Mouse (Mus musculus): Measurements from ENCODE around the gene Cacna1c.

Gene Cacna1c

GRCm38 (mm10) chr6:118653331-118653730 lies 542.9 kb downstream of the Cacna1c start:
- DNase-seq (ENCODE audit: low spot score) = no peak

DNA sequence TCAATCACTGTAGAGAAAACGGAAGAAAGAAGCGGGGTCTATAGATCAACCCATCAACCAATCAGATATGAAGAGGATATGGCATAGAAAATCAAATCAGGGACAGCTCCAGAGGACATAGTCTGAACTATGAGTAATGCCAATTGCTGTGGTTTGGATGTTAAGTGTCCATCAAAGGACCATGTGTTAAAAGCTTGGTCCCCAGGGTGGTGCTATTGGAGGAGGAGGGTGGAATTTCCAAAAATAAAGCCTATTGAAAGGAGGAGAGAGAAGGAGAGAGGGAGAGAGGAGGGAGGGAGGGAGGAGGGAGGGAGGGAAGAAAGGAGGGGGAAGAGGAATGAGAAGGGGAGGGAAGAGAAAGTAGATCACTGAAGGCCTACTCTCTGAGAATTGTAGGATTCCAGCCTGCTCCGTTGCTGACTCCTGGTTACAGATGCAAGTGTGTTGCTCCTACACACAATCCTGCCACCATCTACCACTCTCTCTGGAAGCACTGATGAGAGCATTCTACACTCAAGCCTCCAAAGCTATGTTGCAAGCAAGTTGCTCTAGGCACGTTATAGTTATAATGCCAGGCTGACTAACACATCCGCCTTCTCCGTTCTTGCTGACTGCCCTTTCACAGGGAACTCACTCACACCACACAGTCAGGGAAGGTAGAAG lies 547.0 kb downstream of the Cacna1c start:
- no peak for DNase-seq (ENCODE audit: low spot score)

DNA sequence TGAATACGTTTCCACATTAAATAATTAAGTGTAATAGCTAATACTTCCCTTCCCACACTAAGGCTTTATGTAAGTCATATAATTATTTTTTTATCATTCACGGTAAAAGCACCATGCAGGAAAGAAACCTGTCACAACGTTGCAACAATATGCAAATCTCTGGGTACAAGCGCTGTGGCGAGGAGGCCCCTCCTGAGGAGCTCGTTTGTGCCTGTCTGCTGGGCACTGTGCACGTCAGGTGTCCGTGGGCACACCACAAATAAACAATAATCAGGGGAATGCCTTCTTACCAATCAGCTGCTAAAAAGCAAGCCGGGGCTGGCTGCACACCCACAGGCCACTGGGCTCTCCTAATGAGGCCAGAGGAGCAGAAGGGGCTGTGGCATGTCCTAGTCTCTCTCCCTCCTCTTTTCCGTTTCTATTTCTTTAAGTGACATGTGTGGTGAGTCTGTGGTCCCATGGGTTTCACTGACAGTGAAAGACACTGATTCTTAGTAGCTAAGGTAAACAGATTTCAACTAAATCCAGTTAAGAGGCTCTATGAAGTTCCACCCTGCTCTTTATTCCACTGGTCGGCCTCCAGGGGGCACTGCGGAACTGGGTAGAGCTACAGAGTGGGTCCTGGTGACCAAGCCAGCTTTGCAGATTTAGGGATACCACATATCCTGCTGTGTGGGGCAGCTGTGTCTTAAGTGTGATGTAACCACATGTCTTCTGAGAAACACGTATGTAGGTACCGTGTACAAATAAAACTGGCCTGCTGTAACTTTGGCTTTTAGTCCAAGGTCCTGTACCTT lies 549.8 kb downstream of the Cacna1c start:
- peak; percentile 37 for DNase-seq (ENCODE audit: low spot score)

DNA sequence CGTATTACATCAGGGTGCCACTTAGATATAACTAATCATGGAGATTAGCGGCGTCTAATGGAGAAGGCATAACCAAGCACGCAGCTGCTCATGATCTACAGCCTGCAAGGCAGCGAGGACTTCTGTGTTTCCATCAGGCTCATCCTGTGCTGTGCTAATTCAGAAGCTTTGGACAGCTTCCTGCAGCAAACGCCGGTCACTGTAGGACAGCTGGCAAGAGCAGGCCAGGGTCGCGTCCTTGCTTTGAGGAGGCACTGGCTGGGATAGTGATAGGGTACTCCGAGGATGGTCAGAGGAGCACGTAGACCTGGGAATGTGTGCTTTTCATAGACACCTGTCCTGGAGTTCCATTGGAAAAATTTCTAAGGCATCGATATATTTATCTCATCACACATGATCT lies 551.4 kb downstream of the Cacna1c start:
- DNase-seq (ENCODE audit: low spot score) = no peak

GRCm38 (mm10) chr6:118643541-118643940 lies 552.7 kb downstream of the Cacna1c start:
- DNase-seq (ENCODE audit: low spot score) = no peak

- DNase-seq (ENCODE audit: low spot score) = no peak
These were observed 554.4 kb downstream of the Cacna1c start for GRCm38 (mm10) chr6:118641671-118642325.

GRCm38 (mm10) chr6:118639816-118640215 lies 556.4 kb downstream of the Cacna1c start:
- no peak for DNase-seq (ENCODE audit: low spot score)

DNA sequence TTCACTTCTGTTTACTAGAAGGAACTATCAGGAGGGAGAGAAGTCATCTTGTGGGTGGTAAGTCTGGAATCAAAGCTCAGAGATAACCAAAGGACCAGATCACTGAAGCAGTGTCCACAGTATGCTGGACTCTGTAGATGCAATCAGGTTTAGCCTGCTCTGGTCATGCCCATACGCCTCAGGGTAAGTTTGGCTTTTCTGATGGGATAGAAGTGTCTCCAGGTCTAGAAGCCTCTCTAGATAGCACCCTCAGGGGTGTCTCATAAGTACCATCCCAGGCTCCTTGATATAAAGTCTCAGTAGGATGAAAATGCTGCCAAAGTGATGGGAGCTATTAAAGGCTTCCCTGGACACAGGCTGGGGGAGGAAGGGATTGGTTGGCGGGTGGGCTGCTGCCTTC lies 557.3 kb downstream of the Cacna1c start:
- DNase-seq (ENCODE audit: low spot score) = no peak

GRCm38 (mm10) chr6:118632491-118632890 lies 563.7 kb downstream of the Cacna1c start:
- no peak for DNase-seq (ENCODE audit: low spot score)

DNA sequence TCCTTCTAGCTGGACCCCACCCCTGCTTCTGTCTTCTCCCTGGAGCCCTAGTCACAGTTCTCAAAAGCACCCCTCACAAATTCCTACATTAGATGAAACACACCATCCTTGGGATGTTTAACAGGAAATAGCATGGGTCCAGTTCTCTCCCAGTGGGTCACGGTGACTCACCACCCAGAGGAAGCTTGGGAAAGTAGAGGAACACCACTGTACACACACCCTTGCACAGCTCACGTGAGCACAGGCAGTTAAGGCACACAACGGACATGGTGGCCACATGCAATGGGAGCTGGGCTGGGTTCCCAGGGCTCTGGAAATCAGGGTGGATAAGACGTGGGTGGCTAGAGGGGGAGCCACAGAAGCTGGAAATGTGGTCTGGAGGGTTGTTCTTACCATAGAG lies 566.2 kb downstream of the Cacna1c start:
- DNase-seq (ENCODE audit: low spot score) = no peak

DNA sequence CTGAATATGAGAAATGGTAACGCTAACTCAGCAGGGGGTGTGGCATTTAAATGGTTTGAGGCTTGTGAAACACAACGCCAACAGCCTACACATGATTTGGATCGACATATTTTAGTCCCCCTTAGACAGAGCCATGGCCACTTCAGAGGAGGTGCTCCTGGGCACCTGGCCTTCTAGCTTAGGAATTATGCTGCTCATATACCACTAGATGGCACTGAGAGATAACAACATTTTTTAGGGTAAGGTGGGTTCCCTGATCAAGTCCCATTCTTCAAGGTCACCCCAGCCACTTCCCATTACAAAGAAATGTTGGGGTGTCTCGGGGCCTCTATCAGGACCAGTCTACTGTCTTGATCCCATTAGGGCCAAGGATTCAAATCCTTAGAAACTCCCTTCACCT lies 570.0 kb downstream of the Cacna1c start:
- DNase-seq (ENCODE audit: low spot score) = no peak

- DNase-seq (ENCODE audit: low spot score) = no peak
These were observed 572.6 kb downstream of the Cacna1c start for GRCm38 (mm10) chr6:118623609-118624008.

DNA sequence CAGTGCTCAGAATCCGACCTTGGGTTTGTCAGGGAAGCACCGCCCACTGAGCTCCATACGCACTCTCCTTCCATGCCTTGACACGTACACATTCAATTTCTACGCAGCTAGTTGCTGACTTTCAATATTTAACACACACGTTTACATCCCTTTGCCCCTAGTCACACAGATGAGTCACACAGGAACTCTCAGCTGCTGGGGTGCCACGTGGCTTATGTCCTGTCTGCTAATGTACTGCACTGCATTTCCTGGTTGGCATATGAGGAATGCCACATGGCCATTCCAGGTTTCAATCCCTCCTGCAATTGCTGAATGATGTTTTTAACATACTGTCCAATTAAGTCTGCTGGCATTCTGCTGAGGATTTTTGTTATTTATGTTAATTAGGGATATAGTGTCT lies 574.4 kb downstream of the Cacna1c start:
- DNase-seq (ENCODE audit: low spot score) = no peak

- DNase-seq (ENCODE audit: low spot score) = no peak
These were observed 574.8 kb downstream of the Cacna1c start for GRCm38 (mm10) chr6:118621406-118621805.

- no peak for DNase-seq (ENCODE audit: low spot score)
These were observed 587.3 kb downstream of the Cacna1c start for GRCm38 (mm10) chr6:118608906-118609305.

DNA sequence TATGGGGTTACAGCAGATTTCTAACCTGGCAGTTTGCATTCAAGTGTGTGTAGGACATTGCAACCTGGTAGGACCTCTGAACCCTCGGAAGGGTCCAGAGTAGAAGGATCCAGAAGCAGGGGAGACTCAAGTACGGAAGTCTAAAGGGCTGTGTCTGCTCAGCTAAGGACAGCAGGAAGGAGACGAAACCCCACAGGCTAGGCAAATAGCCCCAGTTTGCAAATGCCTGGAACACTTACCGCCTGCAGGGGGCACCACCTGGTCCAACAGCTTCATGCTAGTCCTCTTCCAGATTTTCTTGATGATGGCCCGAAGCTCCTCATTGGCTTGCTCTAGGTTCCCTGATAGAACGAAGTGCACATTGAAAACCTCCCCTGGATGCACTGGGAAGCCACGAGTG lies 590.2 kb downstream of the Cacna1c start:
- no peak for DNase-seq (ENCODE audit: low spot score)

GRCm38 (mm10) chr6:118603825-118604224 lies 592.4 kb downstream of the Cacna1c start:
- no peak for DNase-seq (ENCODE audit: low spot score)

DNA sequence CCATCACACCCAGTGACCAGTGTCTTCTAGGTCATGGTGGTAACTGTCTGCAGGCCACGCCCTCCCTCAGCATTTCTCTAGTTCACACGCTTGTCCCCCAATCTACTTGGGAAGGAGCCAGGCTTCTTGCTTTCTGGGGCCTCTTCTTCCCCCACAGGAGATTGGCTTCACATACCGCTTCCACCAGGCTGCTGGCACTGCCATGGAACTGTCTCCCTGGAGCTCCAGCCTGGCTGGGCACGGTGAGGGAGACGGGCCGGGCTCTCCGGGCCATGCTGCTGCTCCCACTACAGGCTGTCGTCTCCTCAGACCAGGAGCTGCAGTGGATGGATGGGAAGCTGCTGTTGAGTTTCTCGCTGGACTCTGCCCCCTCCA lies 600.5 kb downstream of the Cacna1c start:
- DNase-seq (ENCODE audit: low spot score) = no peak

- no peak for DNase-seq (ENCODE audit: low spot score)
These were observed 601.2 kb downstream of the Cacna1c start for GRCm38 (mm10) chr6:118594833-118595680.

- DNase-seq (ENCODE audit: low spot score) = no peak
These were observed 602.1 kb downstream of the Cacna1c start for GRCm38 (mm10) chr6:118594070-118594469.

- no peak for DNase-seq (ENCODE audit: low spot score)
These were observed 602.7 kb downstream of the Cacna1c start for GRCm38 (mm10) chr6:118593377-118594061.

Data from left cerebral cortex, adult 11 months (tissue).